Mouse (Mus musculus): Measurements from ENCODE around the gene Dpysl5.

The Dpysl5 gene

GRCm38 (mm10) chr5:30765596-30766370 lies 54.4 kb downstream of the Dpysl5 start:
- DNase-seq (ENCODE audit: low spot score in 2 of 2), result no peak

- no peak for DNase-seq (ENCODE audit: low spot score in 2 of 2)
Measured at GRCm38 (mm10) chr5:30768082-30768481, 56.7 kb downstream of the Dpysl5 start.

- DNase-seq (ENCODE audit: low spot score in 2 of 2), result no peak
Measured at GRCm38 (mm10) chr5:30768598-30768997, 57.2 kb downstream of the Dpysl5 start.

GRCm38 (mm10) chr5:30769075-30769474 lies 57.7 kb downstream of the Dpysl5 start:
- DNase-seq (ENCODE audit: low spot score in 2 of 2), result no peak

GRCm38 (mm10) chr5:30774601-30775371 lies 63.4 kb downstream of the Dpysl5 start:
- peak; percentile 89 to 91 for DNase-seq (ENCODE audit: low spot score in 2 of 2)

- DNase-seq (ENCODE audit: low spot score in 2 of 2), result peak in 1 of 2 experiments; percentile 37
Measured at GRCm38 (mm10) chr5:30780699-30781098, 69.3 kb downstream of the Dpysl5 start.

GRCm38 (mm10) chr5:30781147-30781546 lies 69.8 kb downstream of the Dpysl5 start:
- DNase-seq (ENCODE audit: low spot score in 2 of 2), result no peak

- DNase-seq (ENCODE audit: low spot score in 2 of 2), result no peak
Measured at GRCm38 (mm10) chr5:30787381-30787780, 76.0 kb downstream of the Dpysl5 start.

GRCm38 (mm10) chr5:30790047-30790446 lies 78.7 kb downstream of the Dpysl5 start:
- no peak for DNase-seq (ENCODE audit: low spot score in 2 of 2)

- DNase-seq (ENCODE audit: low spot score in 2 of 2), result peak; percentile 56 to 62
Measured at GRCm38 (mm10) chr5:30796125-30796524, 84.8 kb downstream of the Dpysl5 start.

- DNase-seq (ENCODE audit: low spot score in 2 of 2), result no peak
Measured at GRCm38 (mm10) chr5:30797482-30797881, 86.1 kb downstream of the Dpysl5 start.

GRCm38 (mm10) chr5:30797982-30798381 lies 86.6 kb downstream of the Dpysl5 start:
- DNase-seq (ENCODE audit: low spot score in 2 of 2), result no peak

- DNase-seq (ENCODE audit: low spot score in 2 of 2), result no peak
Measured at GRCm38 (mm10) chr5:30798965-30799364, 87.6 kb downstream of the Dpysl5 start.

- DNase-seq (ENCODE audit: low spot score in 2 of 2), result no peak
Measured at GRCm38 (mm10) chr5:30802724-30803467, 91.5 kb downstream of the Dpysl5 start.

GRCm38 (mm10) chr5:30806106-30806505 lies 94.7 kb downstream of the Dpysl5 start:
- DNase-seq (ENCODE audit: low spot score in 2 of 2), result peak; percentile 73

GRCm38 (mm10) chr5:30814424-30815119 lies 103.2 kb downstream of the Dpysl5 start, which contains the start of gene Mapre3:
TSS of gene Mapre3 (plus strand) at chr5:30814641.
- peak; percentile 90 to 91 for DNase-seq (ENCODE audit: low spot score in 2 of 2)

- DNase-seq (ENCODE audit: low spot score in 2 of 2), result no peak
Measured at GRCm38 (mm10) chr5:30815120-30815465, 103.7 kb downstream of the Dpysl5 start.

GRCm38 (mm10) chr5:30816261-30816791 lies 105.0 kb downstream of the Dpysl5 start:
- no peak for DNase-seq (ENCODE audit: low spot score in 2 of 2)

- DNase-seq (ENCODE audit: low spot score in 2 of 2), result peak in 1 of 2 experiments; percentile 22
Measured at GRCm38 (mm10) chr5:30818758-30819309, 107.5 kb downstream of the Dpysl5 start.

- no peak for DNase-seq (ENCODE audit: low spot score in 2 of 2)
Measured at GRCm38 (mm10) chr5:30822689-30823088, 111.3 kb downstream of the Dpysl5 start.

- DNase-seq (ENCODE audit: low spot score in 2 of 2), result no peak
Measured at GRCm38 (mm10) chr5:30823091-30823490, 111.7 kb downstream of the Dpysl5 start.
